Mouse (Mus musculus): ENCODE results near the gene Ugt1a10.
"Not testable (repeated sequence)": the region's sequence is repeated elsewhere in the genome, so short reads cannot be mapped to it uniquely, and the experiment has no call there.

Ugt1a10 gene

GRCm38 (mm10) chr1:88055088-88055487 lies at the start of gene Ugt1a10:
TSS of gene Ugt1a10 (plus strand) at chr1:88055388.
- no peak for DNase-seq (ENCODE audit: extremely low spot score)

- DNase-seq (ENCODE audit: extremely low spot score): no peak
Observed at GRCm38 (mm10) chr1:88007692-88008210, 47.4 kb upstream of the Ugt1a10 start.

GRCm38 (mm10) chr1:88008211-88008697 lies 46.9 kb upstream of the Ugt1a10 start, which contains the start of gene Usp40:
TSS of gene Usp40 (minus strand) at chr1:88008551.
- peak; percentile 85 for DNase-seq (ENCODE audit: extremely low spot score)

GRCm38 (mm10) chr1:88008735-88009134 lies 46.5 kb upstream of the Ugt1a10 start:
- no peak for DNase-seq (ENCODE audit: extremely low spot score)

- DNase-seq (ENCODE audit: extremely low spot score): no peak
Observed at GRCm38 (mm10) chr1:88009521-88009920, 45.7 kb upstream of the Ugt1a10 start.

- no peak for DNase-seq (ENCODE audit: extremely low spot score)
Observed at GRCm38 (mm10) chr1:88013726-88014125, 41.5 kb upstream of the Ugt1a10 start.

- no peak for DNase-seq (ENCODE audit: extremely low spot score)
Observed at GRCm38 (mm10) chr1:88014194-88014593, 41.0 kb upstream of the Ugt1a10 start.

GRCm38 (mm10) chr1:88014671-88015070 lies 40.5 kb upstream of the Ugt1a10 start:
- no peak for DNase-seq (ENCODE audit: extremely low spot score)

- DNase-seq (ENCODE audit: extremely low spot score): no peak
Observed at GRCm38 (mm10) chr1:88015371-88015770, 39.8 kb upstream of the Ugt1a10 start.

GRCm38 (mm10) chr1:88025244-88025643 lies 29.9 kb upstream of the Ugt1a10 start:
- DNase-seq (ENCODE audit: extremely low spot score): not testable (repeated sequence)

GRCm38 (mm10) chr1:88043044-88043443 lies 12.1 kb upstream of the Ugt1a10 start:
- DNase-seq (ENCODE audit: extremely low spot score): not testable (repeated sequence)

- not testable (repeated sequence) for DNase-seq (ENCODE audit: extremely low spot score)
Observed at GRCm38 (mm10) chr1:88044832-88045437, 10.3 kb upstream of the Ugt1a10 start.

- not testable (repeated sequence) for DNase-seq (ENCODE audit: extremely low spot score)
Observed at GRCm38 (mm10) chr1:88047408-88047807, 7.8 kb upstream of the Ugt1a10 start.

GRCm38 (mm10) chr1:88066472-88067102 lies 11.4 kb downstream of the Ugt1a10 start:
- DNase-seq (ENCODE audit: extremely low spot score): not testable (repeated sequence)

- DNase-seq (ENCODE audit: extremely low spot score): no peak
Observed at GRCm38 (mm10) chr1:88070495-88070894, 15.3 kb downstream of the Ugt1a10 start, which contains the start of gene Ugt1a9. TSS of gene Ugt1a9 (plus strand) at chr1:88070800.

GRCm38 (mm10) chr1:88070902-88071301 lies 15.7 kb downstream of the Ugt1a10 start:
- DNase-seq (ENCODE audit: extremely low spot score): no peak

GRCm38 (mm10) chr1:88074471-88074870 lies 19.3 kb downstream of the Ugt1a10 start:
- DNase-seq (ENCODE audit: extremely low spot score): no peak

- DNase-seq (ENCODE audit: extremely low spot score): no peak
Observed at GRCm38 (mm10) chr1:88077128-88077527, 21.9 kb downstream of the Ugt1a10 start.

- DNase-seq (ENCODE audit: extremely low spot score): no peak
Observed at GRCm38 (mm10) chr1:88081670-88082069, 26.5 kb downstream of the Ugt1a10 start.

- no peak for DNase-seq (ENCODE audit: extremely low spot score)
Observed at GRCm38 (mm10) chr1:88086125-88086524, 30.9 kb downstream of the Ugt1a10 start.

- DNase-seq (ENCODE audit: extremely low spot score): no peak
Observed at GRCm38 (mm10) chr1:88087513-88087912, 32.3 kb downstream of the Ugt1a10 start, which contains the start of gene Ugt1a8. TSS of gene Ugt1a8 (plus strand) at chr1:88087813.

GRCm38 (mm10) chr1:88092341-88092740 lies 37.2 kb downstream of the Ugt1a10 start:
- DNase-seq (ENCODE audit: extremely low spot score): no peak

GRCm38 (mm10) chr1:88094270-88094676 lies 39.1 kb downstream of the Ugt1a10 start:
- DNase-seq (ENCODE audit: extremely low spot score): not testable (repeated sequence)

Data from embryo, embryonic 9.5 days (tissue).